Mouse (Mus musculus) gonadal fat pad, adult 2 months (tissue): ENCODE results near the gene Olfr1423. TPM values are rescaled to one million over a fixed set of nuclear protein-coding genes. Genes with fewer than 3 reads are reported as not detected.
"Not testable (repeated sequence)": the region's sequence is repeated elsewhere in the genome, so short reads cannot be mapped to it uniquely, and the experiment has no call there.

Experiments used
- DNase-seq: peaks from one replicate; pipeline ENCODE4 v3.0.0-alpha.2; 2012; ENCODE audit warnings: low read depth
- polyA plus RNA-seq: library from polyadenylated mRNA; depleted of rRNA; stranded (reverse); fragments of >200 nt; gene quantifications from 2 replicates; pipeline ENCODE4 v1.2.3, GENCODE M21; 2012; rRNA removed

Gene Olfr1423
- polyA plus RNA-seq, 1 experiment: not detected

DNA sequence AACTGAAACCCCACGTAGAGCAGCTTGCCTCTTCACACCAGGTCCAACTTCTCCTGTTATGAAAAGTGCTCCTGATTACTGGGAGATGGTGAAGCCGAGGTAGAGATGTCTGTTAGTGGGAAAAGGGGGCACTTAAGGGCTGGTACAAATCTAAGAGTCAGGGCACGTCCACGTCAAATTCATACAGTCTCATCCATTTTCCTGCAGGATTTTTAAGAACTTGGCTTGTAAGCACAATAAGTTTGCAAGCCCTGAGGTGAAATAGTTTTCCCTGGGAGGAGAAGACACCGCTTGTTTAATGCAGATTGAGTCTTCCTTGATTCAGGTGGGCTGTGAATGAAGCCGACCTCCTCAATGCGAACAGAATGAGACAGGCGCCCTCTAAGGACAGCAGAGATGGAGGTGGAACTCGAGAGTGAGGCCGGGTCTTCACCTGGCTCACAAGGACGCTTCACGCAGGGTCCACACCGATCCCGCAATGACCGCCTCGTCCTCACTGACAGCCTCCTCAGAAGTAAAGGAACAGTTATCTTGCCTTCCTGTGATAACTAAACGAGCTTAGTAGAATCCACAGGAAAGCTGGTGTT is 34.7 kb downstream of the Olfr1423 start:
- DNase-seq: no peak

DNA sequence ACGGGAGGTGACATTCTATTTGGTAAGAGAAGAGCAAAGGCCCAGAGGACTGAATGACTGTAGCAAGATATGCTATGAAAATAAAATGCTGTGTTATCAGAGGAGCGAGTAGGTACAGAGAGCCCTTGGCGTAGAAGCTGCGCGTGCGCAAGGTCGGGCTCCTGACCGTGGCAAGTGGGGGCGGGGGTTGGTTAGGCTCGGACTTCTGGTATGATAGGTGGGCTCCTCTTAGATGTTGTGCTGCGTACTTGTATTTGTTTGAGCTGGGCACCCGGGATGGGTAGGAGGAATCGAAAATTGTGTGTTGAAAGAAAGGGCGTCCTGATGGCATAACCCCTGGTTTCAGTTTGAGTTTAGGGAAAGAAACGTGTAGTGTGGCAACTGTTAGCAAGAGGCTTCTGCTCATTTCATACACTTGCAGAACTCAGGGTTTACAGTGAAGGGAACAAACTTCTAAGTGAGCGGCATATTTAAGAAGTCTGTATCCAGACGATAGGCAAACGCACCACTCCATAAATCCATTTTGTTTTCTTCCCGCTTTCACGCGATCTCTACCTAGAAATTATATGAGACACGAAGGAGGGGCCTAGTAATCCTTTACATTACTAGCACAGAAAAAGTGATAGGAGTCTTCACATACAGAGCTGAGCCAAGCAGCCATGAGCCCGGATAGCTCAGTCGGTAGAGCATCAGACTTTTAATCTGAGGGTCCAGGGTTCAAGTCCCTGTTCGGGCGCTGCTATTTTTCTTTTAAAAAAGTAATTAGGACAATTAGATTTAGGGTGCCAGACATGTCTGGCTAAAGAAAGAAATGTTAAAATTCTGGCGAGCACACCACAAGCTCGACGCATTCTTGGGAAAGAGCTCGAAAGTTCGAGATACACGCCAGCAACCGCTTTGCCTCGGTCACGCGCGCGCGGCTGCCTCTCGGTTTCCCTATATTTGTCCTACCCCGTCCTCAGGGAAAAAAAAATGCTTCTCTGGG is 35.4 kb downstream of the Olfr1423 start:
- DNase-seq: no peak

- no peak for DNase-seq
Measured at GRCm38 (mm10) chr19:12004216-12005008, 36.7 kb downstream of the Olfr1423 start.

DNA sequence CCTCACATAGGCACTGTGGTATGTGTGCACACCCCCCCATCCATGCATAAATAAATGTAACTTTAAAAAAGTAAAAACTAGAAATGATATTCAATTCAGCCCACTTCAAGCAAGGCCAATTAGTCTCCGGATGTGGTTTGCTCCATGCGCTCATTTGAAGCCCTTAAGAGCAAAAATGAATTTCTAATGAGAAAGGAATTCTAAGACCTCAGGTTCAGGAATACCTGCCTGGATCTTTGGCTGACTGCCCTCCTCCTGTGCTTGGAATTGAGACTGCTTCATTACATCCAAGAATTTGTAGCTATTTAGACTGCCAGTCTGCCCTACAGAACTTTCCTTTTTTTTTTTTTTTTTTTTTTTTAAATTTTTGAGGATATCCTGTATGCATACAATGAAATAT is 37.5 kb downstream of the Olfr1423 start:
- no peak for DNase-seq

DNA sequence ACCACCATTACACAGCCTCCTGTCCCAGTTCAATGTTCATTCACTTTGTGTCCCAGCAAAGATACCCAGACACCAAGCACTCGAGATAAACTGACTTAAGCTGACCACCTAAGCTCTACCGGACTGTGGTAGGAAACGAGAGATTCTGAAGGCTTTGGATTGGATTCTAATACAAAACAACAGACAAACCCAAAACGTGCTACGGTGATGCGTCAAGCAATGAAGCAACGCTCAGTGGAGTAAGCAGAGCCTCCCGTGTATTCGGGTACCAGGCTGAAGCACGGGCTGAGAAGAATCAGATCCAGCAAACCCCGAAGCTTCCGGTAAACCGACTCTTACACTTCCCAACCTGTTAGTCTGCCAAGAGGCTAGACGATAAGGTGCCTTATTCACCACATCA is 38.3 kb downstream of the Olfr1423 start:
- DNase-seq: no peak

DNA sequence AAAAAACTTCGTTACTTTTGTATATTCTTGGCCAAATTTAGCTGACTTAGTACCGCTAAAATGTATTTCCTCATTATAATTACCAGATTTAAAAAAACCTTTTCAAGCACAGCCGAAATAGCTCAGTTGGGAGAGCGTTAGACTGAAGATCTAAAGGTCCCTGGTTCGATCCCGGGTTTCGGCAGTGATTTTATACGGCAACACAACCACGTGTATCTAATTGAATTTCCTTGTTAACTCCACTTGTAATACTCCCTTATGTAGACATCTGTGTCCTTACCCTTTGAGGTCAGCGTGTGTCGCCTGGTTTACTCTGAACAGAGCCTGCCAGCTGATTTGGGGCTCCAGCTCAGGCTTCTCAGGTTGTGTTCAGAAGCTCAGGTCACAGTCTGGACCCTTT is 39.0 kb downstream of the Olfr1423 start:
- DNase-seq: no peak

GRCm38 (mm10) chr19:12001686-12002085 is 39.4 kb downstream of the Olfr1423 start:
- DNase-seq: no peak

DNA sequence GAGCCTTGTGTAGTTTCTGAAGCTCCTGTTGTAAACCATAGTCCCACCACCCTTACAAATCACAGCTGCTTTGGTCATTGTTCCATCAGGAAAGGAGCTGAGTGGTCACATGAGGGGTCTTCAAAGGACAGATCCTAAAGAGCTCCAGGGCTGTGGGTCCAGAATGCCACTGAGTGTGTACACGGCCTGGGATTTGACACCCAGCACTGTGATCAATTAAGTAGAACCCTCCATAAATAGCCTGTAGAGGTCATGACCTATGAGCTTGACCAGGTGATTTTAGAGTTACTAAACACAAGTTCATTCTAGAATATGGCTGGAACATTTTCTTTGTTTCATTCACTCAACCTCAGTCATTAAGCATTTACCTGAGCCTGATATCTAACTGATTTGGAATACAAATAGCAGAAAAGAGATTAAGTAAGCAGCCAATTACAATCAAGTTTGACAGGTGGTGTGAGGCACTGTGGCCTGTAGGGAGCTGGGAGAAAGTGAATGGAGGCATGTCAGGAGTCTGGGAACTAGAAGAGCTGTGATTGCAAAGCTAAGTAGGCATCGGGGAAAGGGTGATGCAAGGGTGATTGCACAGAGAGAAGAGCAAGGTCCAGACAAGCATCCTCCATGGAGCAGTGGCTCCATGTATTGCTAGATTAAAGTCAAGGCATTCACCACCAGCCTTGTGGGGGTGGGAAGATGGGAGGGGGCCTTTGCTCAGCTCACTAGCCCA is 45.2 kb downstream of the Olfr1423 start:
- no peak for DNase-seq

- DNase-seq: no peak
Measured at GRCm38 (mm10) chr19:11994703-11995431, 46.2 kb downstream of the Olfr1423 start.

- no peak for DNase-seq
Measured at GRCm38 (mm10) chr19:11992441-11993029, 48.6 kb downstream of the Olfr1423 start.

DNA sequence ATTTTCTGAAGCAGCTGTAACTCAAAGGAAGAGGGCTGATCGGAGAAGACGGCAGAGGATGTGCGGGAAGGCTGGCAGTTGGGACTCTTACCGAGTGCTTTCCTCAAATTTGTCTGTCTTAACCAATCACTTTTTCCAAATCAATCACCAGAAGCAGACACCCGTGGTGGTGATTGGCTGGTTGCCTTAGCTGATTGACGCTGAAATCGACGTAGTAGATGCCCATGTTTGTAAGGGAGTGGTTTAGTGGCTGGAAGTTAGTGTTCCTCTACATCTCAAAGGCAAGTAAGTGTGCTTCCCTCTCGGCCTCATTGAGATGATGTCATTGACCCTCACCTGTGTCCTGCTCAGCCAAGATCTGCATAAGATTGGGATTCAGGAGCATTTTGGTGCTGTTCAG is 49.1 kb downstream of the Olfr1423 start:
- DNase-seq: no peak

DNA sequence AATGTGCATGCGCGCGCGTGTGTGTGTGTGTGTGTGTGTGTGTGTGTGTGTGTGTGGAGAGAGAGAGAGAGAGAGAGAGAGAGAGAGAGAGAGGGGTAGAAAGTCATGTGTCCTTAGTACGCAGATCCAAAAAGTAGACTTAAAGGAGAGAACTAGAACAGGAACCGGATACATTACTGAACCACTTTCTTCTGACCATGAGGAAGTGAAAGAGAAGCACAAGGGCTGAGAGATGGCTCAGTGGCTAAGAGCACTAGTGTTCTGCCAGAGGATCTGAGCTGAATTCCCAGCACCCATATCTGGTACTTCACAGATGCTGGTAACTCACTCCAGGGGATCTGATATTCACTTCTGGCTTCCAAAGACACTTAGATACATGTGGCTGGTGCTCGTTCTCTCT is 51.8 kb downstream of the Olfr1423 start:
- no peak for DNase-seq

DNA sequence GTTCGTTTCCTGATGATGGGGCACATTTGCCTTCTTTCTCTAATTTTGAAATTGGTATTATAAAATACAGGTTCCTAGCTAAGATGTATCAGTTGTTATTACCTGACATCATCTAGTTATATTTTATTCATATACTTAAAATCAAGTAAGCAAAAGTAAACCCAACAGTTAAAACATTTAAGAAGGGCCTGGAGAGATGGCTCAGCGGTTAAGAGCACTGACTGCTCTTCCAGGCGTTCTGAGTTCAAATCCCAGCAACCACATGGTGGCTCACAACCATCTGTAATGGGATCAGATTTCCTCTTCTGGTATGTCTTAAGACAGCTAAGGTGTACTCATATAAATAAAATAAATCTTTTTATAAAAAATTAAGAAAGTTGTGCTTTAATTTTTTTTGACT is 53.3 kb downstream of the Olfr1423 start:
- no peak for DNase-seq

- not testable (repeated sequence) for DNase-seq
Measured at GRCm38 (mm10) chr19:11984614-11985013, 56.5 kb downstream of the Olfr1423 start.

Other genes starting within 250 kb of the Olfr1423 start
- 11.5 and 15.0 TPM in 2 replicates for gene Stx3, start 221.9 kb downstream of the Olfr1423 start, polyA plus RNA-seq
- gene Olfr1417, start 202.1 kb downstream of the Olfr1423 start, polyA plus RNA-seq: not detected in 2 replicates
- not detected in 2 replicates for gene Olfr1418, start 180.3 kb downstream of the Olfr1423 start, polyA plus RNA-seq
- not detected in 2 replicates for gene Olfr1419, start 166.2 kb downstream of the Olfr1423 start, polyA plus RNA-seq
- not detected in 2 replicates for gene Olfr1420, start 154.8 kb downstream of the Olfr1423 start, polyA plus RNA-seq
- gene Patl1, start 128.9 kb downstream of the Olfr1423 start, polyA plus RNA-seq: 10.4 and 14.2 TPM in 2 replicates
- 29.8 and 33.9 TPM in 2 replicates for gene Osbp, start 75.4 kb downstream of the Olfr1423 start, polyA plus RNA-seq
- not detected in 2 replicates for gene Olfr1424, start 21.4 kb upstream of the Olfr1423 start, polyA plus RNA-seq
- not detected in 2 replicates for gene Olfr1425, start 36.4 kb upstream of the Olfr1423 start, polyA plus RNA-seq
- not detected in 2 replicates for gene Olfr1426, start 50.7 kb upstream of the Olfr1423 start, polyA plus RNA-seq
- not detected in 2 replicates for gene Olfr1427, start 62.0 kb upstream of the Olfr1423 start, polyA plus RNA-seq
- not detected in 2 replicates for gene Olfr1428, start 74.6 kb upstream of the Olfr1423 start, polyA plus RNA-seq
- not detected in 2 replicates for gene Olfr76, start 81.9 kb upstream of the Olfr1423 start, polyA plus RNA-seq
- not detected in 2 replicates for gene Olfr1555-ps1, start 128.8 kb upstream of the Olfr1423 start, polyA plus RNA-seq
- not detected in 2 replicates for gene Olfr1431, start 159.3 kb upstream of the Olfr1423 start, polyA plus RNA-seq
- gene Olfr1432, start 191.3 kb upstream of the Olfr1423 start, polyA plus RNA-seq: not detected in 2 replicates
- not detected in 2 replicates for gene Olfr262, start 200.3 kb upstream of the Olfr1423 start, polyA plus RNA-seq
- not detected in 2 replicates for gene Olfr235, start 219.7 kb upstream of the Olfr1423 start, polyA plus RNA-seq
- gene Olfr1434, start 238.5 kb upstream of the Olfr1423 start, polyA plus RNA-seq: not detected in 2 replicates